Comparison of ENCODE assay signal across 9 mouse cellular contexts in the genomic region with DNA sequence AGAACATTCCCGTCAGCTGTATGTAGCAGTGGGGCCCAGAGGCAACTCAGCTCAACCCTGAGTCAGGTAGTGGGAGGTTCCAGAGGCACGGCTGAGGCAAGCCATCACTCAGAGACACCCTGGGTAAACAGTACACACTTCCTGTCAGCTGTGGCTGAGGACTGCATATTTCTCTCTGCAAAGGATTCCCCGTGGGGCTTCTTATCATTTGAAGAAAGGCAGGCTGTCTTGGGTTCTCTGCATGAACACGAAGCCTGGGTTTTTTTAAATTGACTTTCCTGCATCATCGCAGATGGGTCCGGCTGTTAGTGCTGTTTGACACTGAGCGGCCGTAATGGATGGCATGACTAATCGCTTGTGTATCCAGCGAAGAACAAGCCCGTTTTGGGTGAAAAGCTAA. TPM values are rescaled to one million over a fixed set of nuclear protein-coding genes. Genes with fewer than 3 reads are reported as not detected.
A peak's percentile ranks its signal among the peaks of the same experiment; 100 is the strongest.
DNase-seq lines count a peak whose midpoint lies in the region; ATAC-seq and TF ChIP-seq lines count a peak whose summit lies in the region.
"Had no signal": no experiment of that assay in that cellular context is flagged by ENCODE, and none has a peak within 500 bp of the region (broad histone marks: within the 10 kb centered on the region; RNA-seq: fewer than 3 reads in every experiment).

No protein-coding gene starts in this region.

- 52% methylated on average over 11 of the region's 11 CpGs for WGBS in limb, embryonic 14.5 days
- WGBS in limb, embryonic 10.5 days: 55% methylated on average over 11 of the region's 11 CpGs
- WGBS in hindbrain, embryonic 15.5 days: 16% methylated on average over 11 of the region's 11 CpGs
- 19% methylated on average over 11 of the region's 11 CpGs for WGBS in neural tube, embryonic 11.5 days

- DNase-seq in limb, embryonic 14.5 days (ENCODE audit: low spot score): peak; percentile 21
- no peak for DNase-seq in limb, embryonic 10.5 days (ENCODE audit: low spot score)
- peak; percentile 28 for DNase-seq in embryo, embryonic 9.5 days (ENCODE audit: extremely low spot score)
- peak; percentile 67 for DNase-seq in neural tube, embryonic 11.5 days (ENCODE audit: low spot score)
- DNase-seq in left cerebral cortex, postnatal 14 days (ENCODE audit: low spot score in 2 of 2): no peak
- no peak for DNase-seq in right cerebral cortex, postnatal 25 days
- no peak for DNase-seq in urinary bladder, postnatal 4 days (ENCODE audit: low spot score in 2 of 2)

- TF ChIP-seq POLR2A in limb, embryonic 14.5 days (IDR thresholded peaks at IDR 0.05; ENCODE audit: borderline replicate concordance, extremely low read depth, insufficient read depth, insufficient read length): no peak

- no peak for ATAC-seq in limb, embryonic 14.5 days (ENCODE audit: low FRiP score, low read depth)
- ATAC-seq in hindbrain, embryonic 15.5 days (ENCODE audit: low FRiP score, low read depth): peak; percentile 79
- ATAC-seq in neural tube, embryonic 11.5 days (ENCODE audit: insufficient read depth, low FRiP score, low TSS enrichment): peak; percentile 81

- no peaks in the 10 kb centered on the region for H3K27me3 ChIP-seq in limb, embryonic 14.5 days (ENCODE audit: control insufficient read depth, insufficient read depth, low read length)
- H3K27me3 ChIP-seq in limb, embryonic 10.5 days (ENCODE audit: low read depth, poor library complexity, severe bottlenecking): peaks cover 4% of the 10 kb centered on the region; the same call in 1 of the 2 replicates
- no peaks in the 10 kb centered on the region for H3K27me3 ChIP-seq in hindbrain, embryonic 15.5 days
- no peaks in the 10 kb centered on the region for H3K27me3 ChIP-seq in neural tube, embryonic 11.5 days (ENCODE audit: control insufficient read depth, insufficient read depth, low read length)
- H3K27me3 ChIP-seq: limb, embryonic 15.5 days had no signal

- H3K27ac ChIP-seq in limb, embryonic 14.5 days (replicated peaks; ENCODE audit: low read depth, low read length): no peak overlapping the region
- no peak overlapping the region for H3K27ac ChIP-seq in limb, embryonic 10.5 days
- 0 out of 2 replicates have a peak overlapping the region, but pooled peaks have one; percentile 23 for H3K27ac ChIP-seq in hindbrain, embryonic 15.5 days (replicated peaks)
- H3K27ac ChIP-seq in neural tube, embryonic 11.5 days (ENCODE audit: low read depth, low read length): peak overlapping the region; percentile 56; the same call in 1 of the 2 replicates
- H3K27ac ChIP-seq: limb, embryonic 15.5 days had no signal

- H3K4me2 ChIP-seq in limb, embryonic 14.5 days (replicated peaks; ENCODE audit: low read depth, low read length, severe bottlenecking): no peak overlapping the region
- no peak overlapping the region for H3K4me2 ChIP-seq in hindbrain, embryonic 15.5 days
- H3K4me2 ChIP-seq in neural tube, embryonic 11.5 days (ENCODE audit: low read depth): no peak overlapping the region
- H3K4me2 ChIP-seq: limb, embryonic 15.5 days had no signal

- no peak overlapping the region for H3K9ac ChIP-seq in limb, embryonic 14.5 days (ENCODE audit: low read depth, low read length, severe bottlenecking)
- H3K9ac ChIP-seq in hindbrain, embryonic 15.5 days: no peak overlapping the region
- H3K9ac ChIP-seq in neural tube, embryonic 11.5 days (ENCODE audit: low read length): no peak overlapping the region
- H3K9ac ChIP-seq: limb, embryonic 15.5 days had no signal

- H3K9me3 ChIP-seq in limb, embryonic 14.5 days (ENCODE audit: control insufficient read depth, low read length): no peaks in the 10 kb centered on the region
- no peaks in the 10 kb centered on the region for H3K9me3 ChIP-seq in limb, embryonic 10.5 days (replicated peaks)
- no peaks in the 10 kb centered on the region for H3K9me3 ChIP-seq in hindbrain, embryonic 15.5 days
- no peaks in the 10 kb centered on the region for H3K9me3 ChIP-seq in neural tube, embryonic 11.5 days (ENCODE audit: control insufficient read depth, low read length)
- H3K9me3 ChIP-seq: limb, embryonic 15.5 days had no signal

- H3K36me3 ChIP-seq in limb, embryonic 14.5 days (ENCODE audit: control insufficient read depth, insufficient read depth, low read length): no peaks in the 10 kb centered on the region
- H3K36me3 ChIP-seq in limb, embryonic 10.5 days: no peaks in the 10 kb centered on the region
- no peaks in the 10 kb centered on the region for H3K36me3 ChIP-seq in hindbrain, embryonic 15.5 days
- no peaks in the 10 kb centered on the region for H3K36me3 ChIP-seq in neural tube, embryonic 11.5 days (ENCODE audit: control insufficient read depth, insufficient read depth, low read length)
- H3K36me3 ChIP-seq: limb, embryonic 15.5 days had no signal

- intact Hi-C loops in left cerebral cortex, postnatal 14 days (cut with DNase I): no loop called here

- no peaks in the 10 kb centered on the region for H3K4me1 ChIP-seq in limb, embryonic 14.5 days (ENCODE audit: control insufficient read depth, insufficient read depth, low read length)
- H3K4me1 ChIP-seq in limb, embryonic 10.5 days: no peaks in the 10 kb centered on the region
- peaks cover 3% of the 10 kb centered on the region; the same call in 1 of the 2 replicates for H3K4me1 ChIP-seq in hindbrain, embryonic 15.5 days (replicated peaks)
- peaks cover 3% of the 10 kb centered on the region for H3K4me1 ChIP-seq in neural tube, embryonic 11.5 days (ENCODE audit: control insufficient read depth, insufficient read depth, low read length)
- H3K4me1 ChIP-seq: limb, embryonic 15.5 days had no signal

- H3K4me3 ChIP-seq in limb, embryonic 14.5 days (replicated peaks; ENCODE audit: low read length): no peak overlapping the region
- no peak overlapping the region for H3K4me3 ChIP-seq in limb, embryonic 10.5 days
- H3K4me3 ChIP-seq in hindbrain, embryonic 15.5 days: no peak overlapping the region
- H3K4me3 ChIP-seq in neural tube, embryonic 11.5 days (ENCODE audit: low read depth, low read length): no peak overlapping the region
- H3K4me3 ChIP-seq: limb, embryonic 15.5 days had no signal

RNA-seq across cellular contexts. Expression of gene Bean1, which starts 21.3 kb away (rescaled TPM):
- 4.5 and 6.5 TPM in 2 replicates for polyA plus RNA-seq in limb, embryonic 14.5 days (2012; rRNA removed)
- 1.7 and 1.8 TPM in 2 replicates for polyA plus RNA-seq in limb, embryonic 14.5 days (2014; fragmentation: Nextera tagmentation; extraction: Ambion mirVana)
- 0.10 and 0.23 TPM in 2 replicates for polyA plus RNA-seq in limb, embryonic 10.5 days (2016; fragmentation: Nextera tagmentation; extraction: Ambion mirVana)
- polyA plus RNA-seq in hindbrain, embryonic 15.5 days (2015; fragmentation: Nextera tagmentation; extraction: Ambion mirVana): 7.1 and 7.4 TPM in 2 replicates
- 1.7 and 2.1 TPM in 2 replicates for polyA plus RNA-seq in neural tube, embryonic 11.5 days (2014; fragmentation: Nextera tagmentation; extraction: Ambion mirVana)
- 10 to 100 TPM; 13.8 to 15.4 TPM for total RNA-seq in left cerebral cortex, postnatal 14 days (2021)

RNA-seq across cellular contexts. Expression of gene Tk2, which starts 56.9 kb away (rescaled TPM):
- polyA plus RNA-seq in limb, embryonic 14.5 days (2012; rRNA removed): 18.5 and 20.4 TPM in 2 replicates
- polyA plus RNA-seq in limb, embryonic 14.5 days (2014; fragmentation: Nextera tagmentation; extraction: Ambion mirVana): 19.2 and 20.2 TPM in 2 replicates
- 20.5 and 22.0 TPM in 2 replicates for polyA plus RNA-seq in limb, embryonic 10.5 days (2016; fragmentation: Nextera tagmentation; extraction: Ambion mirVana)
- polyA plus RNA-seq in hindbrain, embryonic 15.5 days (2015; fragmentation: Nextera tagmentation; extraction: Ambion mirVana): 48.2 and 49.6 TPM in 2 replicates
- polyA plus RNA-seq in neural tube, embryonic 11.5 days (2014; fragmentation: Nextera tagmentation; extraction: Ambion mirVana): 34.4 and 36.4 TPM in 2 replicates
- 10 to 100 TPM; 37.3 to 39.9 TPM for total RNA-seq in left cerebral cortex, postnatal 14 days (2021)

RNA-seq across cellular contexts. Expression of gene Cklf, which starts 59.2 kb away (rescaled TPM):
- polyA plus RNA-seq in limb, embryonic 14.5 days (2012; rRNA removed): 49.2 and 56.0 TPM in 2 replicates
- polyA plus RNA-seq in limb, embryonic 14.5 days (2014; fragmentation: Nextera tagmentation; extraction: Ambion mirVana): 36.9 and 42.2 TPM in 2 replicates
- polyA plus RNA-seq in limb, embryonic 10.5 days (2016; fragmentation: Nextera tagmentation; extraction: Ambion mirVana): 38.3 and 43.5 TPM in 2 replicates
- 35.7 TPM in 2 replicates for polyA plus RNA-seq in hindbrain, embryonic 15.5 days (2015; fragmentation: Nextera tagmentation; extraction: Ambion mirVana)
- polyA plus RNA-seq in neural tube, embryonic 11.5 days (2014; fragmentation: Nextera tagmentation; extraction: Ambion mirVana): 30.8 and 35.3 TPM in 2 replicates
- total RNA-seq in left cerebral cortex, postnatal 14 days (2021): 1 to 10 TPM; 8.7 to 8.9 TPM

Comparison
In these comparisons a context has a peak if more than half of its experiments do, and no peak if none do; other contexts are left out.
1. DNase-seq: peak in limb, embryonic 14.5 days (single experiment), embryo, embryonic 9.5 days (single experiment) and neural tube, embryonic 11.5 days (single experiment); none in limb, embryonic 10.5 days (single experiment), left cerebral cortex, postnatal 14 days (0 of 2), right cerebral cortex, postnatal 25 days (single experiment) and urinary bladder, postnatal 4 days (0 of 2).
2. H3K27ac ChIP-seq: peak in hindbrain, embryonic 15.5 days (single experiment) and neural tube, embryonic 11.5 days (single experiment); none in limb, embryonic 14.5 days (single experiment) and limb, embryonic 10.5 days (single experiment).